Mouse (Mus musculus) embryonic facial prominence, embryonic 11.5 days (tissue): Measurements from ENCODE around the gene Cldn13. TPM values are rescaled to one million over a fixed set of nuclear protein-coding genes. Genes with fewer than 3 reads are reported as not detected.

Source experiments
- ATAC-seq: fragments of 200-750 bp; cut with Nextera tagmentation; replicated peaks from 2 replicates; pipeline ENCODE4 v1.8.0; 2017; ENCODE audit warnings: low read depth; ENCODE audit not compliant: insufficient number of reproducible peaks, low FRiP score, low TSS enrichment
- DNase-seq: peaks from one replicate; pipeline ENCODE4 v3.0.0-alpha.2; 2015; ENCODE audit warnings: low spot score
- H3K27ac ChIP-seq: fragments of 300-500 bp; sonication (generic); replicated peaks from 2 replicates; pipeline ENCODE4 v1.5.1; 2014; ENCODE audit warnings: mild to moderate bottlenecking, low read depth, low read length, control low read depth
- H3K27me3 ChIP-seq: fragments of 300-500 bp; sonication (generic); 2 replicates; pipeline ENCODE4 v1.6.1; 2014; ENCODE audit warnings: mild to moderate bottlenecking, low read length, moderate library complexity, mixed read lengths; ENCODE audit not compliant: control insufficient read depth, insufficient read depth
- H3K36me3 ChIP-seq: fragments of 300-500 bp; sonication (generic); replicated peaks from 2 replicates; pipeline ENCODE4 v1.6.1; 2014; ENCODE audit warnings: low read depth, mild to moderate bottlenecking, low read length, moderate library complexity, mixed read lengths; ENCODE audit not compliant: control insufficient read depth, insufficient read depth
- H3K4me1 ChIP-seq: fragments of 300-500 bp; sonication (generic); 2 replicates; pipeline ENCODE4 v1.6.1; 2014; ENCODE audit warnings: low read length, mixed read lengths; ENCODE audit not compliant: control insufficient read depth, insufficient read depth
- H3K4me2 ChIP-seq: fragments of 300-500 bp; sonication (generic); 2 replicates; pipeline ENCODE4 v1.6.1; 2014; ENCODE audit warnings: low read depth, mild to moderate bottlenecking, control low read depth, low read length, moderate library complexity
- H3K4me3 ChIP-seq: fragments of 300-500 bp; sonication (generic); 2 replicates; pipeline ENCODE4 v1.5.1; 2014; ENCODE audit warnings: low read depth, low read length, control low read depth
- H3K9ac ChIP-seq: fragments of 300-500 bp; sonication (generic); replicated peaks from 2 replicates; pipeline ENCODE4 v1.6.1; 2014; ENCODE audit warnings: mild to moderate bottlenecking, control low read depth, low read length
- H3K9me3 ChIP-seq: fragments of 300-500 bp; sonication (generic); replicated peaks from 2 replicates; pipeline ENCODE4 v1.6.1; 2016; ENCODE audit warnings: mild to moderate bottlenecking, low read length, inconsistent platforms, mixed read lengths; ENCODE audit not compliant: control insufficient read depth
- WGBS: fragments of 180-500 bp; shearing (Covaris S2); extraction: QIAGEN DNeasy Blood & Tissue Kit; methylation state at CpG from one replicate; pipeline ENCODE4 v1.1.7; 2014; 5-methylcytosine and 5-hydroxymethylcytosine counted together
- polyA plus RNA-seq: library from polyadenylated mRNA; unstranded; fragments of >200 nt; fragmentation: Nextera tagmentation; extraction: Ambion mirVana; gene quantifications from 2 replicates; pipeline ENCODE4 v1.2.1, GENCODE M21; 2014

Cldn13 gene
- polyA plus RNA-seq, 1 experiment from 2014 or later, result 3.6 TPM

GRCm38 (mm10) chr5:134867320-134868144, 47.8 kb downstream of the Cldn13 start:
- H3K9me3 ChIP-seq, result no peaks in the 10 kb centered on the region
- WGBS, result 35% methylated on average over 18 of the region's 18 CpGs
- peak overlapping the region; percentile 72 for H3K27ac ChIP-seq
- DNase-seq (peak; percentile 91), ATAC-seq (peak; percentile 51; the same call in 1 of the 2 replicates)
- H3K9ac ChIP-seq, result 0 out of 2 replicates have a peak overlapping the region, but pooled peaks have one; percentile 4
- H3K4me3 ChIP-seq, result no peak overlapping the region
- H3K27me3 ChIP-seq, result no peaks in the 10 kb centered on the region
- H3K4me2 ChIP-seq, result peak overlapping the region; percentile 27
- H3K36me3 ChIP-seq, result no peaks in the 10 kb centered on the region
- peaks cover 3% of the 10 kb centered on the region for H3K4me1 ChIP-seq

- Histone ChIP-seq H3K27me3 (no peaks in the 10 kb centered on the region), H3K9ac (no peak overlapping the region), H3K27ac (no peak overlapping the region), H3K36me3 (no peaks in the 10 kb centered on the region), H3K4me1 (peaks cover 3% of the 10 kb centered on the region), H3K4me2 (no peak overlapping the region), H3K9me3 (no peaks in the 10 kb centered on the region), H3K4me3 (no peak overlapping the region)
- no peak for ATAC-seq
- DNase-seq, result no peak
- 56% methylated on average over 8 of the region's 8 CpGs for WGBS
Observed at GRCm38 (mm10) chr5:134865158-134865557, 50.2 kb downstream of the Cldn13 start.

Other genes starting within 250 kb of the Cldn13 start
- 4.6 and 6.5 TPM in 2 replicates for gene Limk1, start 226.9 kb downstream of the Cldn13 start, polyA plus RNA-seq
- gene Eln, start 168.2 kb downstream of the Cldn13 start, polyA plus RNA-seq, result 4.4 and 4.6 TPM in 2 replicates
- not detected in 2 replicates for gene Tmem270, start 8.8 kb downstream of the Cldn13 start, polyA plus RNA-seq
- gene Mettl27, start 16.8 kb upstream of the Cldn13 start, polyA plus RNA-seq, result 9.7 and 15.2 TPM in 2 replicates
- 16.9 and 20.5 TPM in 2 replicates for gene Cldn4, start 31.4 kb upstream of the Cldn13 start, polyA plus RNA-seq
- gene Cldn3, start 70.7 kb upstream of the Cldn13 start, polyA plus RNA-seq, result 7.6 and 11.3 TPM in 2 replicates
- 41.7 and 42.7 TPM in 2 replicates for gene Abhd11, start 93.6 kb upstream of the Cldn13 start, polyA plus RNA-seq
- gene Stx1a, start 108.0 kb upstream of the Cldn13 start, polyA plus RNA-seq, result 12.1 and 14.2 TPM in 2 replicates
- 29.3 and 30.8 TPM in 2 replicates for gene Dnajc30, start 148.7 kb upstream of the Cldn13 start, polyA plus RNA-seq
- gene Bud23, start 149.4 kb upstream of the Cldn13 start, polyA plus RNA-seq, result 136 and 146 TPM in 2 replicates
- 7.1 and 9.1 TPM in 2 replicates for gene Vps37d, start 162.7 kb upstream of the Cldn13 start, polyA plus RNA-seq
- 1.9 and 3.7 TPM in 2 replicates for gene Mlxipl, start 174.4 kb upstream of the Cldn13 start, polyA plus RNA-seq
- 20.0 and 20.8 TPM in 2 replicates for gene Tbl2, start 234.1 kb upstream of the Cldn13 start, polyA plus RNA-seq